Comparison of ENCODE assay signal across 22 mouse cellular contexts in the genomic region with DNA sequence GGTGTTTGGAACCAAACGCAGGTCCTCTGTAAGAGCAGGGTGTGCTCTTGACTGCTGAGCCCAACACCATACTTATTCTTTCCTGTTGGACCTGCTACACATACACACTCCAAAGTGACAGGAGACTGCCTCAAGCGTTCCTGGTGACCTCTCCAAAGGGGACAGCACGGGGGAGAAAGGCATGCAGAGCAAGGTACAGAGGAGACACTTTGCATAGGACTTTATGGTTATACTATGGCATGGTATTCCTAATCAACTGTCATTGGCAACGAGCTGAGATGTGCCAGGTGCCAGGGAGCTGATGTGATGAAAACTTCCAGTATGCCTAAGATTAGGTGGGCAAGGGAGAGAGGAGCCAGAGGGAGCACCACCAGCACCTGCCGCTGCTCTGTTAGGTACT.
"Had no signal": no experiment of that assay in that cellular context is flagged by ENCODE, and none has a peak within 500 bp of the region (broad histone marks: within the 10 kb centered on the region; RNA-seq: fewer than 3 reads in every experiment).

No protein-coding gene starts in this region.

- H3K4me1 ChIP-seq: hindbrain, embryonic 12.5 days; kidney, embryonic 15.5 days; limb, embryonic 10.5 days; limb, embryonic 12.5 days had no signal

- H3K4me2 ChIP-seq: heart, embryonic 12.5 days; hindbrain, embryonic 12.5 days; hindbrain, embryonic 14.5 days; kidney, embryonic 15.5 days; limb, embryonic 12.5 days; liver, embryonic 12.5 days had no signal

- H3K27ac ChIP-seq: heart, embryonic 10.5 days; hindbrain, embryonic 10.5 days; hindbrain, embryonic 12.5 days; hindbrain, embryonic 14.5 days; kidney, embryonic 15.5 days; kidney, postnatal 0 days; limb, embryonic 10.5 days; limb, embryonic 12.5 days; liver, embryonic 12.5 days; liver, embryonic 14.5 days had no signal

- ATAC-seq: forebrain, postnatal 0 days; hindbrain, embryonic 16.5 days; inflammation-experienced regulatory T-cells, adult 6 months; liver, embryonic 12.5 days had no signal

- DNase-seq: forebrain, postnatal 0 days; gastrocnemius, postnatal 14 days; gastrocnemius, postnatal 36 days; heart, adult 11 months; heart, postnatal 10 days; heart, postnatal 4 days; layer of hippocampus, adult 9-11 months; layer of hippocampus, postnatal 36 days; liver had no signal

- H3K9me3 ChIP-seq: heart, embryonic 10.5 days; heart, embryonic 12.5 days; hindbrain, embryonic 10.5 days; hindbrain, embryonic 12.5 days; kidney, embryonic 15.5 days; limb, embryonic 10.5 days; limb, embryonic 12.5 days; liver, embryonic 12.5 days had no signal

- H3K4me3 ChIP-seq: heart, embryonic 10.5 days; heart, embryonic 12.5 days; hindbrain, embryonic 10.5 days; hindbrain, embryonic 12.5 days; kidney, embryonic 15.5 days; limb, embryonic 10.5 days; limb, embryonic 12.5 days; liver, embryonic 12.5 days had no signal

- H3K9ac ChIP-seq: forebrain, postnatal 0 days; heart, embryonic 12.5 days; hindbrain, embryonic 12.5 days; hindbrain, embryonic 14.5 days; kidney, embryonic 15.5 days; limb, embryonic 12.5 days; liver, embryonic 12.5 days; liver, embryonic 14.5 days had no signal

- H3K27me3 ChIP-seq: heart, embryonic 12.5 days; hindbrain, embryonic 12.5 days; kidney, embryonic 15.5 days; limb, embryonic 12.5 days had no signal
